Mouse (Mus musculus) bone marrow, adult 2 months (tissue): ENCODE results near the gene Prss28.

Experiments
- CTCF ChIP-seq: fragments of 200-500 bp; IDR thresholded peaks from 2 replicates; pipeline ENCODE4 v1.5.1; 2011; ENCODE audit warnings: low read length, control low read depth; ENCODE audit not compliant: control insufficient read depth, insufficient read depth
- POLR2A ChIP-seq: fragments of 200-500 bp; IDR thresholded peaks from 2 replicates; pipeline ENCODE4 v1.6.1; 2011; ENCODE audit warnings: low read depth, mild to moderate bottlenecking, control low read depth, low read length, borderline replicate concordance; ENCODE audit not compliant: control insufficient read depth

GRCm38 (mm10) chr17:25294111-25294510 lies 14.3 kb upstream of the Prss28 start:
- TF ChIP-seq POLR2A (no peak), CTCF (no peak)
